ENCODE assay signal across 10 mouse cellular contexts in genomic region chr2:128067162-128067561, GRCm38 (mm10).
"Had no signal": no experiment of that assay in that cellular context is flagged by ENCODE, and none has a peak within 500 bp of the region (broad histone marks: within the 10 kb centered on the region; RNA-seq: fewer than 3 reads in every experiment).

No protein-coding gene starts in this region.

- H3K4me3 ChIP-seq: limb, embryonic 13.5 days; midbrain, embryonic 15.5 days; neural tube, embryonic 13.5 days had no signal

- H3K4me1 ChIP-seq: midbrain, embryonic 15.5 days; neural tube, embryonic 13.5 days had no signal

- H3K27ac ChIP-seq: kidney, postnatal 0 days; limb, embryonic 13.5 days; liver, embryonic 14.5 days; midbrain, embryonic 15.5 days; neural tube, embryonic 13.5 days had no signal

- DNase-seq: kidney, adult 11 months; kidney, adult 9 months; lung, adult 18-20 months; right cerebral cortex, postnatal 14 days; thymus, postnatal 36 days had no signal
